Mouse (Mus musculus): ENCODE measurements at regions not wholly inside any gene's neighbourhood (a gene's known extent, or its start where the extent isn't known, plus 50 kb on each side); places are given as distances from the start of the nearest gene placed in this dataset.

DNA sequence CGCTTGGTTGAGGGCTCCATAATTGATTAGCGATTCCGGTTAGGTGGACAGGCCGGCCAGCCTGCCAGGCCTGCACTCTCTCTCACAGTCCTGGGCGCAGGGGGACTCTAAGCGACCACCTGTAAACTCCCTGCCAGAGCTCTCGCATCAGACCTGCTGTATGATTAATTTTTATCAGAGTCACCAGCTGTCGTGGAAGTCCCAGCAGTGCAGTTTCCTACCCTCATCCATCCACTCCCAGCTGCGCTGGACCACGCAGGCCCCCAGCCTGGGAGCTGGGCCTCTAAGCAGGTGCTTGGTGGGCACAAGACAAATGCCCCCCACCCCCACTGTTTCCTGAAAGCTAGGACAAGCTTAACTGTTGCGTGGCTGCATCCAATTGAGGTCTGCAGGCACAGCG lies 211.1 kb downstream of the Tex29 start:
- Histone ChIP-seq H3K4me1 (replicated peaks) (peaks cover 44% of the 10 kb centered on the region), H3K4me3 (no peak overlapping the region), H3K9me3 (no peaks in the 10 kb centered on the region), H3K36me3 (no peaks in the 10 kb centered on the region), H3K27me3 (ENCODE audit: insufficient read depth, poor library complexity, severe bottlenecking) (peaks cover 15% of the 10 kb centered on the region), H3K27ac (peak overlapping the region; percentile 76)
- WGBS: 33% methylated on average over 12 of the region's 12 CpGs
- peak; percentile 35 for DNase-seq (ENCODE audit: low spot score)

- peaks cover 36% of the 10 kb centered on the region for H3K4me1 ChIP-seq (replicated peaks)
- WGBS: 94% methylated on average over 9 of the region's 9 CpGs
These were observed 215.7 kb downstream of the Tex29 start for GRCm38 (mm10) chr8:12055931-12056330.

DNA sequence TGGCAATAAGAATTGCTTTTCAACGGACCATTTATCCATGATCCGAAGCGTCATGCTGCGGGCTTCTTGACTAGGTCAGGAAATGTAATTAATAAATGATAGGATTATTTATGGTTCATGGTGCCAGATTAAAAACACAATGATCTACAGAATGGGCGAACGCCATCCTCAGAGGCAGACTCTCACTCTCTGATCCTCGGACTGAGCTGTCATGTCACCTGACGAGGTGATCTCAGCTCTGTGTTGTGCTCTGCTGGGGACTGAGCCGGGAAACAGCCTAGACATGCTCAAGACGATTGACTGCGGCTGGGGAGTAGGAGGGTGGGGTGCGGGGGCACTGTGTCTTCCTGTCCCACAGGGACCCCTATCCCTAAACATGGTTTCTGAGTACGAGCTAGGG lies 217.4 kb upstream of the A230072I06Rik start:
- 71% methylated on average over 13 of the region's 13 CpGs for WGBS
- no peak for DNase-seq (ENCODE audit: low spot score)
- no peaks in the 10 kb centered on the region for H3K9me3 ChIP-seq
- peaks cover 11% of the 10 kb centered on the region; the same call in 1 of the 2 replicates for H3K27me3 ChIP-seq (ENCODE audit: insufficient read depth, poor library complexity, severe bottlenecking)
- no peaks in the 10 kb centered on the region for H3K36me3 ChIP-seq
- no peak overlapping the region for H3K27ac ChIP-seq
- H3K4me1 ChIP-seq (replicated peaks): peaks cover 8% of the 10 kb centered on the region; the same call in 1 of the 2 replicates
- H3K4me3 ChIP-seq: no peak overlapping the region

More at GRCm38 (mm10) chr8:12055931-12056330, 215.7 kb downstream of the Tex29 start:
- no peak for DNase-seq (ENCODE audit: low spot score)
- Histone ChIP-seq H3K9me3 (no peaks in the 10 kb centered on the region), H3K4me3 (no peak overlapping the region), H3K27me3 (ENCODE audit: insufficient read depth, poor library complexity, severe bottlenecking) (peaks cover 15% of the 10 kb centered on the region), H3K36me3 (no peaks in the 10 kb centered on the region), H3K27ac (no peak overlapping the region)

GRCm38 (mm10) chr8:12062710-12063109 lies 215.9 kb upstream of the A230072I06Rik start:
- DNase-seq (ENCODE audit: low spot score): no peak
- Histone ChIP-seq H3K9me3 (no peaks in the 10 kb centered on the region), H3K36me3 (no peaks in the 10 kb centered on the region), H3K27me3 (ENCODE audit: insufficient read depth, poor library complexity, severe bottlenecking) (peaks cover 14% of the 10 kb centered on the region; the same call in 1 of the 2 replicates), H3K4me1 (replicated peaks) (peaks cover 8% of the 10 kb centered on the region; the same call in 1 of the 2 replicates), H3K4me3 (no peak overlapping the region), H3K27ac (no peak overlapping the region)
- 80% methylated on average over 8 of the region's 8 CpGs for WGBS

- Histone ChIP-seq H3K4me3 (no peak overlapping the region), H3K4me1 (replicated peaks) (peaks cover 8% of the 10 kb centered on the region; the same call in 1 of the 2 replicates), H3K9me3 (no peaks in the 10 kb centered on the region), H3K27me3 (ENCODE audit: insufficient read depth, poor library complexity, severe bottlenecking) (peaks cover 14% of the 10 kb centered on the region; the same call in 1 of the 2 replicates), H3K27ac (no peak overlapping the region), H3K36me3 (no peaks in the 10 kb centered on the region)
- DNase-seq (ENCODE audit: low spot score): no peak
- 80% methylated on average over 7 of the region's 7 CpGs for WGBS
These were observed 214.0 kb upstream of the A230072I06Rik start for GRCm38 (mm10) chr8:12064664-12065063.

- no peak overlapping the region for H3K27ac ChIP-seq
- WGBS: 93% methylated on average over 10 of the region's 10 CpGs
These were observed 212.2 kb upstream of the A230072I06Rik start for GRCm38 (mm10) chr8:12066454-12066853.

GRCm38 (mm10) chr8:12073311-12073999 lies 205.2 kb upstream of the A230072I06Rik start:
- DNase-seq (ENCODE audit: low spot score): no peak
- peaks cover 19% of the 10 kb centered on the region for H3K27me3 ChIP-seq (ENCODE audit: insufficient read depth, poor library complexity, severe bottlenecking)
- no peak overlapping the region for H3K4me3 ChIP-seq
- H3K9me3 ChIP-seq: no peaks in the 10 kb centered on the region
- 78% methylated on average over 6 of the region's 6 CpGs for WGBS
- H3K27ac ChIP-seq: no peak overlapping the region
- H3K36me3 ChIP-seq: no peaks in the 10 kb centered on the region
- 0 out of 2 replicates have a peak, but pooled peaks cover 3% of the 10 kb centered on the region for H3K4me1 ChIP-seq (replicated peaks)

More at GRCm38 (mm10) chr8:12066454-12066853, 212.2 kb upstream of the A230072I06Rik start:
- peaks cover 14% of the 10 kb centered on the region; the same call in 1 of the 2 replicates for H3K27me3 ChIP-seq (ENCODE audit: insufficient read depth, poor library complexity, severe bottlenecking)
- H3K4me1 ChIP-seq (replicated peaks): peaks cover 8% of the 10 kb centered on the region; the same call in 1 of the 2 replicates
- no peak overlapping the region for H3K4me3 ChIP-seq
- no peak for DNase-seq (ENCODE audit: low spot score)
- no peaks in the 10 kb centered on the region for H3K36me3 ChIP-seq
- no peaks in the 10 kb centered on the region for H3K9me3 ChIP-seq

GRCm38 (mm10) chr8:12075943-12076342 lies 202.7 kb upstream of the A230072I06Rik start:
- 84% methylated on average over 3 of the region's 3 CpGs for WGBS
- Histone ChIP-seq H3K36me3 (no peaks in the 10 kb centered on the region), H3K27ac (no peak overlapping the region), H3K4me1 (replicated peaks) (0 out of 2 replicates have a peak, but pooled peaks cover 3% of the 10 kb centered on the region), H3K27me3 (ENCODE audit: insufficient read depth, poor library complexity, severe bottlenecking) (peaks cover 24% of the 10 kb centered on the region), H3K4me3 (no peak overlapping the region), H3K9me3 (no peaks in the 10 kb centered on the region)
- DNase-seq (ENCODE audit: low spot score): no peak

- Histone ChIP-seq H3K4me3 (no peak overlapping the region), H3K9me3 (no peaks in the 10 kb centered on the region), H3K27me3 (ENCODE audit: insufficient read depth, poor library complexity, severe bottlenecking) (peaks cover 24% of the 10 kb centered on the region), H3K27ac (no peak overlapping the region), H3K36me3 (no peaks in the 10 kb centered on the region), H3K4me1 (replicated peaks) (0 out of 2 replicates have a peak, but pooled peaks cover 3% of the 10 kb centered on the region)
- no peak for DNase-seq (ENCODE audit: low spot score)
- WGBS: 87% methylated on average over 10 of the region's 10 CpGs
These were observed 201.7 kb upstream of the A230072I06Rik start for GRCm38 (mm10) chr8:12076811-12077375.

DNA sequence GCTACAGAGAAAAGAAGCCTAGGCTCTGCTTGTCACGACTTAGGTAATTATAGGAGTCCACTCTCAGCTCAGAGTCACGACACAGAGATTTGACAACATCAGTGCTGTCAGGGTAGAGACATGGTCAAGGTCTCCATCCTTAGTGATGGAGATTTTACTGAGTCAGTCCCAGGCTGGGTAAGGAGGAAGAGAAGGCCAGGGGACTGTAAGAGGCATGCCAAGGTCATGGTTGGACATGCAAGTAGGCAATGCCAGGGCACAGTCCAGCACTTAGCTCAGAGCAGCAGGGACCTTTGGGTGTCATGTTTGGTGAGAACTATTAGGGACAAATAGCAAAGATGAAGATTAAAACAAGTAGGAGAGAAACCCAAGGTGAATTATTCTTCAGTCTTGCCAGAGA lies 200.7 kb upstream of the A230072I06Rik start:
- 83% methylated on average over 2 of the region's 2 CpGs for WGBS
- Histone ChIP-seq H3K27ac (no peak overlapping the region), H3K4me3 (no peak overlapping the region), H3K27me3 (ENCODE audit: insufficient read depth, poor library complexity, severe bottlenecking) (peaks cover 19% of the 10 kb centered on the region), H3K9me3 (no peaks in the 10 kb centered on the region), H3K4me1 (replicated peaks) (0 out of 2 replicates have a peak, but pooled peaks cover 3% of the 10 kb centered on the region), H3K36me3 (no peaks in the 10 kb centered on the region)
- no peak for DNase-seq (ENCODE audit: low spot score)

DNA sequence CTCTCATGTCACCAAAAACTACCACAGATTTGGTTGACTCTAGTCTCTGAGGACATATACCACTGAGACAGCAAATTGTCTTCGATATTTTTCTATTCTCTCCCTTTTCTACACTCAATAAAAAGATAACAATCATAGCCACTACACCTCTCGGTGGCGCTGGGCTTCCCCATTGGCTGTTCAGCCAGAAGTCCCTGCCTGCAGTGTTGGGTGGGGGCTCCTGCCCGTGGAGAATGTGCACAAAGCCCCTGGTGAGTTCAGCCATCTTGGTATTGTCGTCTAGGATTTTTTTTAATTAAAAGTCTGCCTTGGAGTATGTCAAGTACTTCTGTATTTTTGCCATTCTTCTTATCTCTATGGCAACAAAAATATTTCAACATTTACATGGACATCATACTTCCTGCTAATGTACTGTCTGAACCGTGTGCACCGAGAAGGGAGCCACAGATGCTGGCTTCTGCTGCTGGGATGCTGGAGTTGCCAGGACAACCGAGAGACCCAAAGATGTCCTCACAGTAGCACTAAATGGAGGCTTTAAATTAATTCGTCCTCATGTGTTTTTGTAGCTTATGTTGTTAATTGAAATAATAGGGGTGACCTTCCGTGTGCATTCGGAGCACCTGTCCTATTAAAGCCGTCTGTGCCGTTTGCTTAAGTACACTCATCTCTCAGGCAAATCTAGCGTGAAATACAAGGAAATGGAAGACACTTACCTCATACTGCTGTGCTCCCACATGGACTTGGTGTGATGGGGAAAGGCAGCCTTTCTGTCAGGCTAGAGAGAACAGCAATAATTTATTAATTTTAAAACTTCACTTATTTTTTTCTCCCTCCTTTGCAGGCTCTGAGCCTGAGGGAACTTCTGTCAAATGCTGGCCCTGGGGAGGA lies 199.7 kb upstream of the A230072I06Rik start:
- H3K27ac ChIP-seq: no peak overlapping the region
- 0 out of 2 replicates have a peak, but pooled peaks cover 3% of the 10 kb centered on the region for H3K4me1 ChIP-seq (replicated peaks)
- H3K27me3 ChIP-seq (ENCODE audit: insufficient read depth, poor library complexity, severe bottlenecking): peaks cover 19% of the 10 kb centered on the region
- H3K4me3 ChIP-seq: no peak overlapping the region
- WGBS: 82% methylated on average over 14 of the region's 14 CpGs
- no peaks in the 10 kb centered on the region for H3K36me3 ChIP-seq
- H3K9me3 ChIP-seq: no peaks in the 10 kb centered on the region
- DNase-seq (ENCODE audit: low spot score): no peak

- Histone ChIP-seq H3K27ac (no peak overlapping the region), H3K4me3 (no peak overlapping the region), H3K36me3 (no peaks in the 10 kb centered on the region), H3K9me3 (no peaks in the 10 kb centered on the region), H3K4me1 (replicated peaks) (0 out of 2 replicates have a peak, but pooled peaks cover 3% of the 10 kb centered on the region), H3K27me3 (ENCODE audit: insufficient read depth, poor library complexity, severe bottlenecking) (peaks cover 15% of the 10 kb centered on the region; the same call in 1 of the 2 replicates)
- DNase-seq (ENCODE audit: low spot score): no peak
- WGBS: 94% methylated on average over 5 of the region's 5 CpGs
These were observed 197.1 kb upstream of the A230072I06Rik start for GRCm38 (mm10) chr8:12081536-12081935.

Data from hindbrain, embryonic 10.5 days (tissue).